Mouse (Mus musculus) colon, adult 2 months (tissue): Measurements from ENCODE around the gene Olfr671. TPM values are rescaled to one million over a fixed set of nuclear protein-coding genes. Genes with fewer than 3 reads are reported as not detected.

ENCODE experiments used
- polyA plus RNA-seq: library from polyadenylated mRNA; depleted of rRNA; stranded (reverse); fragments of >200 nt; gene quantifications from 2 replicates; pipeline ENCODE4 v1.2.3, GENCODE M21; 2012; rRNA removed

Gene Olfr671
- polyA plus RNA-seq: not detected in 2 replicates

DNA sequence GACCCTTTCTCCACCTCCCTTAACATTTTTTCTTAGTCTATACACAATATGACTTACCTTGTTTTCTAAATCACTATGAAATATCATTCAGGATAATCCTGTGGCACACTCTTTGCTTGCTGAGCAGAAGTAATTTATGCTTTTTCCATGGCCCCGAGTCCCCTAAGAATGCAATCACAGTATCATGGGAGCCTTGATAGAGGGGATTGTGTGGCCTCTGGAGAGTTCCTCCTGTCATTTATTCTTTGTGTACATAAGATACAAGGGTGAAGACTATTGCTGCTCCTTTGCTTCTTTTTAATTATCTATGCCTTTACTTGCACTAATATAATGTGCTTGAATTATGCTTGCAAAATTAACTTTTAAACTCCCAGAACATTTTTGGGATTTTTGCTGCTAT lies at the start of gene Olfr671:
Gene Olfr671 (minus strand): TSS at position 101 of the 400 bp plus-strand sequence.

DNA sequence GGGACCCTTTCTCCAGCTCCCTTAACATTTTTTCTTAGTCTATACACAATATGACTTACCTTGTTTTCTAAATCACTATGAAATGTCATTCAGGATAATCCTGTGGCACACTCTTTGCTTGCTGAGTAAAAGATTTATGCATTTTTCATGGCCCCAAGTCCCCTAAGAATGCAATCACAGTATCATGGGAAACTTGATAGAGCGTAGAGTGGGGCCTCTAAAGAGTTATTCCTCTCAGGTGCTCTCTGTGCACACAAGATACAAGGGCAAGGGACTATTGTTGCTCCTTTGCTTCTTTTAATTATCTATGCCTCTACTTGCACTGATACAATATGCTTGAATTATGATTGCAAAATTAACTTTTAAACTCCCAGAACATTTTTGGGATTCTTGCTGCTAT lies 49.4 kb upstream of the Olfr671 start, which contains the start of gene Olfr675:
Gene Olfr675 (minus strand): TSS at position 101 of the 400 bp plus-strand sequence.

DNA sequence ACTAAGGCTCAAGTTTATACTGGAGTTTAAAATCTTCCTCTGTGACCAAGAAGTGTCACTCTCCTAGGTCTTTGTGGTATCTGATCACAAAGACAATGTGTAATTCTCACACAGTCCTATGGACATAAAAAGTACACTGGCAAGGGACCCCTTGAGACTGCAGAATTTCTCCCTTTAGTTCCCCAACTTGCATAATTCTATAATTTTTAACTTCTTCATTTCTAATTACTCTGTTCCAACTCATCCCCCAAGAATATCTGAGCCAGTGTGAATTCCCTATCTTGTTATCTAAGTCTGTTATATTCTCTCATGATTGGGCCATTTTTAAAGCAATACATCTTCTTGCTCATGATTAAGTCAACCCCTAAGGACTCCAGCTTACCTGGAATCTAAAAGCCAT lies 23.0 kb upstream of the Olfr671 start, which contains the start of gene Olfr672:
Gene Olfr672 (minus strand): TSS at position 101 of the 400 bp plus-strand sequence.

GRCm38 (mm10) chr7:104962520-104962919 lies 16.4 kb downstream of the Olfr671 start, which contains the start of gene Olfr670:
Gene Olfr670, minus strand, starts transcription at chr7:104962620.

DNA sequence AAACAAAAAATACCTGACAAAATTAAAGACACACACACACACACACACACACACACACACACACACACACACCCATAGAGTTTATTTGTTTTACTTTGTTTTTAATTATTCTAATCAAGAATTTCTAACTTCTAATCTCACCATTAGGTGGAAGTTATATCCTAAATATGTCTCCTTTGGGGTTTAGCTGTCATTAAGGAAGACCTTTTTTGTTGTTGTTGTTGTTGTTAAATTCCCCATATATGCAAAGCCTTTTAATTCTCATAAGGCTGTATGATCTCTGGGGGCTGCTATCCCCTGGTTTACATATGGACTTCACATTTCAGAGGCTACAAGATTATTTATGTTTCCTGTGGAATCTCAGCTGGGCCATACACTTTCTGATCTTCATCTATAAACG lies 45.0 kb downstream of the Olfr671 start, which contains the start of gene Olfr669:
Gene Olfr669 (plus strand): TSS at position 301 of the 400 bp plus-strand sequence.

DNA sequence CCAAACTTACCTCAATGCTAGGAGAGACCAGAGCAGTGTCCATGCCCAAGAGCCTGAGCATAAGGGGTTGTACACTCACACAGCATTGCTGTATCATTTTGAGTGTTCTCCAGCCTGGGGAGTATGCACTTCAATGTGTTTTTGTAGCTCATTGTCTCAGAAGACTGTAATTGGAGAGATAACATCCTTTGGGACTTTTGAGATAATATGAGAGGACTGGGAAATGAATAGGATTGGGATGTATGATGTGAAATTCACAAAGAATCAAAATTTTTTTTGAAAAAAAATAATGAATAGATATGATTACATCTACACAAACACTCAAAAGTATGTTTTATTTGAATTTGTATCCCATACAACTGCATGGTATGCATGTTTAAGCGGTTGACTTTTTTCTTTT lies 51.0 kb downstream of the Olfr671 start, which contains the start of gene Olfr668:
Gene Olfr668 (minus strand): TSS at position 101 of the 400 bp plus-strand sequence.

Other genes with a start within 250 kb of the Olfr671 start
- not detected in 2 replicates for gene Usp17le, start 201.7 kb downstream of the Olfr671 start, polyA plus RNA-seq
- gene Usp17lb, start 136.5 kb downstream of the Olfr671 start, polyA plus RNA-seq: not detected in 2 replicates
- not detected in 2 replicates for gene Usp17la, start 122.1 kb downstream of the Olfr671 start, polyA plus RNA-seq
- not detected in 2 replicates for gene Olfr665, start 101.1 kb downstream of the Olfr671 start, polyA plus RNA-seq
- not detected in 2 replicates for gene Olfr666, start 83.2 kb downstream of the Olfr671 start, polyA plus RNA-seq
- gene Olfr667, start 57.6 kb downstream of the Olfr671 start, polyA plus RNA-seq: not detected in 2 replicates
- gene Olfr668, start 51.1 kb downstream of the Olfr671 start, polyA plus RNA-seq: not detected in 2 replicates
- gene Olfr669, start 44.9 kb downstream of the Olfr671 start, polyA plus RNA-seq: not detected in 2 replicates
- not detected in 2 replicates for gene Olfr670, start 16.5 kb downstream of the Olfr671 start, polyA plus RNA-seq
- not detected in 2 replicates for gene Olfr672, start 22.9 kb upstream of the Olfr671 start, polyA plus RNA-seq
- gene Olfr675, start 49.3 kb upstream of the Olfr671 start, polyA plus RNA-seq: not detected in 2 replicates
- not detected in 2 replicates for gene Olfr676, start 53.6 kb upstream of the Olfr671 start, polyA plus RNA-seq
- not detected in 2 replicates for gene Olfr677, start 72.2 kb upstream of the Olfr671 start, polyA plus RNA-seq
- gene Olfr678, start 85.3 kb upstream of the Olfr671 start, polyA plus RNA-seq: not detected in 2 replicates
- gene Olfr679, start 102.1 kb upstream of the Olfr671 start, polyA plus RNA-seq: not detected in 2 replicates
- gene Olfr680-ps1, start 113.7 kb upstream of the Olfr671 start, polyA plus RNA-seq: not detected in 2 replicates
- not detected in 2 replicates for gene Olfr681, start 137.7 kb upstream of the Olfr671 start, polyA plus RNA-seq
- gene Olfr683, start 167.9 kb upstream of the Olfr671 start, polyA plus RNA-seq: not detected in 2 replicates
- not detected in 2 replicates for gene Olfr684, start 184.5 kb upstream of the Olfr671 start, polyA plus RNA-seq
- gene Olfr685, start 206.9 kb upstream of the Olfr671 start, polyA plus RNA-seq: not detected in 2 replicates
- not detected in 2 replicates for gene Olfr686, start 228.4 kb upstream of the Olfr671 start, polyA plus RNA-seq